29 mouse cellular contexts compared by ENCODE assay signal in genomic region chr9:31855668-31856067, GRCm38 (mm10). TPM values are rescaled to one million over a fixed set of nuclear protein-coding genes. Genes with fewer than 3 reads are reported as not detected.
DNase-seq lines count a peak whose midpoint lies in the region; ATAC-seq and TF ChIP-seq lines count a peak whose summit lies in the region.
"Had no signal": no experiment of that assay in that cellular context is flagged by ENCODE, and none has a peak within 500 bp of the region (broad histone marks: within the 10 kb centered on the region; RNA-seq: fewer than 3 reads in every experiment).

No protein-coding gene starts in this region.

- peaks cover 15% of the 10 kb centered on the region; the same call in 1 of the 2 replicates for H3K4me1 ChIP-seq in kidney, embryonic 16.5 days (ENCODE audit: insufficient read depth, low read length)
- H3K4me1 ChIP-seq: liver, embryonic 13.5 days had no signal

- no peak overlapping the region for H3K9ac ChIP-seq in kidney, embryonic 16.5 days (replicated peaks; ENCODE audit: low read length)
- H3K9ac ChIP-seq: embryonic facial prominence, embryonic 15.5 days; forebrain, embryonic 13.5 days; hindbrain, embryonic 13.5 days; liver, embryonic 13.5 days; midbrain, embryonic 13.5 days had no signal

- no peaks in the 10 kb centered on the region for H3K36me3 ChIP-seq in kidney, embryonic 16.5 days (ENCODE audit: insufficient read depth, low read length)
- H3K36me3 ChIP-seq: embryonic facial prominence, embryonic 10.5 days; embryonic facial prominence, embryonic 15.5 days; G1E; hindbrain, embryonic 13.5 days; liver, embryonic 13.5 days; midbrain, embryonic 13.5 days had no signal

- ATAC-seq in kidney, embryonic 16.5 days (ENCODE audit: low FRiP score, low TSS enrichment) = peak; percentile 69
- ATAC-seq in frontal cortex, adult (ENCODE audit: low TSS enrichment) = no peak
- ATAC-seq: forebrain, embryonic 13.5 days; lung, postnatal 0 days; midbrain, embryonic 13.5 days had no signal

- no peak overlapping the region for H3K4me2 ChIP-seq in kidney, embryonic 16.5 days (replicated peaks; ENCODE audit: low read depth, low read length)
- H3K4me2 ChIP-seq: embryonic facial prominence, embryonic 15.5 days; forebrain, embryonic 13.5 days; hindbrain, embryonic 13.5 days; liver, embryonic 13.5 days; midbrain, embryonic 13.5 days had no signal

- no peak for TF ChIP-seq CTCF in gastrocnemius, adult 2 months (IDR thresholded peaks at IDR 0.05)

- 50% methylated on average over 6 of the region's 6 CpGs for WGBS in kidney, embryonic 16.5 days

- H3K9me3 ChIP-seq in kidney, embryonic 16.5 days (ENCODE audit: low read length) = no peaks in the 10 kb centered on the region
- H3K9me3 ChIP-seq: embryonic facial prominence, embryonic 10.5 days; embryonic facial prominence, embryonic 15.5 days; forebrain, embryonic 13.5 days; hindbrain, embryonic 13.5 days; liver, embryonic 13.5 days; midbrain, embryonic 13.5 days had no signal

- intact Hi-C loops in gastrocnemius, adult 2 months (cut with DNase I) = no loop called here
- intact Hi-C loops in gastrocnemius, postnatal 36 days (cut with DNase I) = no loop called here

- H3K27me3 ChIP-seq in kidney, embryonic 16.5 days (ENCODE audit: insufficient read depth, low read length) = no peaks in the 10 kb centered on the region
- H3K27me3 ChIP-seq: embryonic facial prominence, embryonic 15.5 days; forebrain, embryonic 13.5 days had no signal

- H3K27ac ChIP-seq in gastrocnemius, adult 2 months = peak overlapping the region; percentile 35; the same call in 1 of the 2 replicates
- no peak overlapping the region for H3K27ac ChIP-seq in kidney, embryonic 16.5 days (ENCODE audit: low read length)
- H3K27ac ChIP-seq: embryonic facial prominence, embryonic 10.5 days; embryonic facial prominence, embryonic 15.5 days; forebrain, embryonic 13.5 days; heart, adult 2 months; hindbrain, embryonic 13.5 days; liver, embryonic 13.5 days; midbrain, embryonic 13.5 days had no signal

- no peak for DNase-seq in gastrocnemius, adult 2 months
- no peak for DNase-seq in gastrocnemius, postnatal 36 days
- peak; percentile 30 to 43 for DNase-seq in urinary bladder, adult 18-20 months (ENCODE audit: low spot score in 2 of 2)
- no peak for DNase-seq in urinary bladder, postnatal 10 days (ENCODE audit: low spot score)
- DNase-seq in kidney, postnatal 36 days = peak; percentile 22
- no peak for DNase-seq in layer of hippocampus, postnatal 10 days (ENCODE audit: low spot score in 2 of 2)
- DNase-seq: adrenal gland, adult 8-10 months; cerebellum, adult 2 months; cerebellum, postnatal 14 days; gastrocnemius, postnatal 25 days; heart, adult 2 months; heart, postnatal 14 days; layer of hippocampus, postnatal 36 days; left cerebral cortex, postnatal 4 days; liver, embryonic 13.5 days; lung, adult 18-20 months; lung, postnatal 4 days had no signal

- H3K4me3 ChIP-seq in gastrocnemius, adult 2 months = no peak overlapping the region
- H3K4me3 ChIP-seq in kidney, embryonic 16.5 days (ENCODE audit: low read length) = no peak overlapping the region
- H3K4me3 ChIP-seq: embryonic facial prominence, embryonic 10.5 days; embryonic facial prominence, embryonic 15.5 days; forebrain, embryonic 13.5 days; heart, adult 2 months; hindbrain, embryonic 13.5 days; liver, embryonic 13.5 days; midbrain, embryonic 13.5 days had no signal

RNA-seq across cellular contexts. Expression of gene Barx2, which starts 57.6 kb away (rescaled TPM):
- total RNA-seq in gastrocnemius, adult 2 months (2021) = 10 to 100 TPM; 13.7 to 35.5 TPM
- 10 to 100 TPM in 1 of 2 experiments, 1 to 10 TPM in 1; 8.1 to 10.3 TPM for total RNA-seq in gastrocnemius, postnatal 36 days (2021)
- not detected in 2 replicates for polyA plus RNA-seq in kidney, embryonic 16.5 days (2015; fragmentation: Nextera tagmentation; extraction: Ambion mirVana)
- total RNA-seq in layer of hippocampus, postnatal 10 days (2021) = 1 to 10 TPM; 1.9 to 2.3 TPM
- total RNA-seq: adrenal gland, adult 8-10 months; heart, postnatal 14 days; megakaryocyte-erythroid progenitor cell, adult 5-6 weeks had no signal
- polyA plus RNA-seq: forebrain, embryonic 13.5 days; G1E; heart, embryonic 14.5 days; hindbrain, embryonic 13.5 days; liver, embryonic 13.5 days; neural tube, embryonic 14.5 days had no signal

Comparison
In these comparisons a context has a peak if more than half of its experiments do, and no peak if none do; other contexts are left out.
1. DNase-seq: peak in urinary bladder, adult 18-20 months (2 of 2) and kidney, postnatal 36 days (2 of 2); none in gastrocnemius, adult 2 months (single experiment), gastrocnemius, postnatal 36 days (0 of 2), urinary bladder, postnatal 10 days (single experiment) and layer of hippocampus, postnatal 10 days (0 of 2).